Mouse (Mus musculus): ENCODE data around the gene Yif1b. TPM values are rescaled to one million over a fixed set of nuclear protein-coding genes. Genes with fewer than 3 reads are reported as not detected.

Gene Yif1b
- total and polyA plus RNA-seq, 3 experiments: 94.8 to 143 TPM; not detected in 1

DNA sequence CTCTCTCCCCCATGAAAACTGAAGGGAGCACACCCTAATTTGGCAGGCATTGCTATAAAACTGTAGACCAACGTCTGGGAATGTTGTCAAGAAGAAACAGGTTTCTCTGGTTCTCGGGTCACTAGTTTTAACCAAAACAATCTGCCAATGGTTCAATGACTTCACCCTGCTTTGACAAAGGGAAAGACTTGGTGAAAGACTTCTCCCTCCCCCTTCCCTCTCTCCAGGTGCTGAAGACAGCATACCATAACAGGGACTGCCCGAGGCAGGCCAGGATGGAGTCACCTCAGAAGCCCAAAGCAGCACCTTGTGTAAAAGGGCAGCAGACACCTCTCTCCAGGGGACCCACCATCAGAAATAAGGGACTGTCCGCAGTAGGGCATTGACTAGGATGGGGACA lies 28.8 kb downstream of the Yif1b start:
- Histone ChIP-seq H3K36me3 (ENCODE audit: control insufficient read depth in 1 of 2, insufficient read depth in 2 of 2, low read length in 2 of 2) (peaks cover 0 to 2% of the 10 kb centered on the region in 2 experiments; a peak in 1 of 4 replicates), H3K27me3 (ENCODE audit: control insufficient read depth in 1 of 2, insufficient read depth in 2 of 2, low read length in 2 of 2) (no peaks in the 10 kb centered on the region), H3K27ac (ENCODE audit: control insufficient read depth, low read depth, low read length) (no peak overlapping the region), H3K4me1 (ENCODE audit: control insufficient read depth in 1 of 2, insufficient read depth in 2 of 2, low read length in 2 of 2) (no peaks in the 10 kb centered on the region), H3K4me3 (ENCODE audit: control insufficient read depth in 1 of 2, insufficient read depth in 1 of 2, low read depth in 2 of 2, low read length in 2 of 2) (no peak overlapping the region), H3K79me2 (ENCODE audit: control insufficient read depth, insufficient read depth, low read length, poor library complexity) (peaks cover 2% of the 10 kb centered on the region; the same call in 1 of the 2 replicates), H3K9me3 (replicated peaks; ENCODE audit: insufficient read depth, low read length) (no peaks in the 10 kb centered on the region), H3K9ac (ENCODE audit: control insufficient read depth, low read depth, low read length, poor library complexity, severe bottlenecking) (no peak overlapping the region)
- TF ChIP-seq POLR2AphosphoS2 (IDR thresholded peaks at IDR 0.05; ENCODE audit: low read length) (no peak), JUND (IDR thresholded peaks at IDR 0.05; ENCODE audit: low read depth, low read length) (no peak), MAZ (IDR thresholded peaks at IDR 0.05; ENCODE audit: low read depth, low read length) (no peak), MAX (IDR thresholded peaks at IDR 0.05; ENCODE audit: low read length) (no peak), MAFK (IDR thresholded peaks at IDR 0.05; ENCODE audit: borderline replicate concordance, low read depth, low read length) (no peak), CHD2 (IDR thresholded peaks at IDR 0.05; ENCODE audit: low read length) (no peak)
- DNase-seq (ENCODE audit: low read depth, low spot score): no peak

DNA sequence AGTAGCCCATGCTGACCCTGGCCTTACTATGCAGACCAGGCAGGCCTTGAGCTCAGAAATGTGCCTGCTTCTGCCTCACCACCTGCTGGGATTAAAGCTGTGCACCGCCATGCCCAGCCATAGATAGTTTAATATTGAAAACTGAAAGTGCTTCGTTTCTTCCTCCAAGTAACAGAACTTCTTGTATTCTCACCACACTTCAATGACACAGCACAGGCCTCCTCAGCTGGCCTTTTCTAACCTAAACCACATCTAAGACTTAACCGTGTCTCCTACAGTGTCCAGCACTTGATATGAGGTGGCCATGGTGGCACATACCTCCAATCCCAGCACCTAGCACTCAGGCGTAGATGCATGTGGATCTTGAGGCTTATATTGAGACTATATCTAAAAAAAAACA lies 32.3 kb downstream of the Yif1b start:
- H3K36me3 ChIP-seq (ENCODE audit: control insufficient read depth in 1 of 2, insufficient read depth in 2 of 2, low read length in 2 of 2): peaks cover 0 to 2% of the 10 kb centered on the region in 2 experiments; a peak in 1 of 4 replicates
- no peak overlapping the region for H3K4me3 ChIP-seq (ENCODE audit: control insufficient read depth in 1 of 2, insufficient read depth in 1 of 2, low read depth in 2 of 2, low read length in 2 of 2)
- peaks cover 2% of the 10 kb centered on the region; the same call in 1 of the 2 replicates for H3K79me2 ChIP-seq (ENCODE audit: control insufficient read depth, insufficient read depth, low read length, poor library complexity)
- H3K9ac ChIP-seq (ENCODE audit: control insufficient read depth, low read depth, low read length, poor library complexity, severe bottlenecking): no peak overlapping the region
- H3K9me3 ChIP-seq (replicated peaks; ENCODE audit: insufficient read depth, low read length): no peaks in the 10 kb centered on the region
- no peak overlapping the region for H3K27ac ChIP-seq (ENCODE audit: control insufficient read depth, low read depth, low read length)
- no peaks in the 10 kb centered on the region for H3K27me3 ChIP-seq (ENCODE audit: control insufficient read depth in 1 of 2, insufficient read depth in 2 of 2, low read length in 2 of 2)
- TF ChIP-seq ZMIZ1 (IDR thresholded peaks at IDR 0.05; ENCODE audit: low read depth, low read length): no peak
- TF ChIP-seq BHLHE40 (IDR thresholded peaks at IDR 0.05; ENCODE audit: borderline replicate concordance, low read depth, low read length): no peak
- no peak for TF ChIP-seq TBP (IDR thresholded peaks at IDR 0.05; ENCODE audit: low read depth, low read length)
- no peak for TF ChIP-seq RAD21 (IDR thresholded peaks at IDR 0.05; ENCODE audit: low read depth, low read length)
- no peak for TF ChIP-seq JUND (IDR thresholded peaks at IDR 0.05; ENCODE audit: low read depth, low read length)
- no peak for TF ChIP-seq CTCF (IDR thresholded peaks at IDR 0.05 in 2 of 3, conservative IDR thresholded peaks at IDR 0.05 in 1 of 3; ENCODE audit: control insufficient read depth in 1 of 3, insufficient read depth in 1 of 3, low read depth in 2 of 3, low read length in 3 of 3, poor library complexity in 1 of 3, severe bottlenecking in 1 of 3)
- TF ChIP-seq HCFC1 (IDR thresholded peaks at IDR 0.05; ENCODE audit: low read depth, low read length): no peak
- no peak for TF ChIP-seq POLR2AphosphoS2 (IDR thresholded peaks at IDR 0.05; ENCODE audit: low read length)
- no peak for TF ChIP-seq MAFK (IDR thresholded peaks at IDR 0.05; ENCODE audit: borderline replicate concordance, low read depth, low read length)
- no peak for TF ChIP-seq MXI1 (IDR thresholded peaks at IDR 0.05; ENCODE audit: low read depth, low read length)
- no peak for TF ChIP-seq MAZ (IDR thresholded peaks at IDR 0.05; ENCODE audit: low read depth, low read length)
- TF ChIP-seq ZNF384 (IDR thresholded peaks at IDR 0.05; ENCODE audit: low read depth, low read length): no peak
- TF ChIP-seq RCOR1 (IDR thresholded peaks at IDR 0.05; ENCODE audit: low read depth, low read length): no peak
- TF ChIP-seq POLR2AphosphoS5 (IDR thresholded peaks at IDR 0.05; ENCODE audit: borderline replicate concordance, low read depth, low read length): no peak
- DNase-seq (ENCODE audit: low read depth, low spot score): no peak
- H3K4me1 ChIP-seq (ENCODE audit: control insufficient read depth in 1 of 2, insufficient read depth in 2 of 2, low read length in 2 of 2): no peaks in the 10 kb centered on the region
